ENCODE assay signal across 20 mouse cellular contexts in genomic region chr9:12587289-12588057, GRCm38 (mm10).
A peak's percentile ranks its signal among the peaks of the same experiment; 100 is the strongest.
DNase-seq lines count a peak whose midpoint lies in the region; ATAC-seq lines count a peak whose summit lies in the region.
"Had no signal": no experiment of that assay in that cellular context is flagged by ENCODE, and none has a peak within 500 bp of the region (broad histone marks: within the 10 kb centered on the region; RNA-seq: fewer than 3 reads in every experiment).

No protein-coding gene starts in this region.

- no peak overlapping the region for H3K4me3 ChIP-seq in midbrain, embryonic 11.5 days (ENCODE audit: low read depth, low read length)
- H3K4me3 ChIP-seq in midbrain, embryonic 10.5 days, result no peak overlapping the region
- no peak overlapping the region for H3K4me3 ChIP-seq in neural tube, embryonic 14.5 days (ENCODE audit: low read depth, low read length)
- H3K4me3 ChIP-seq: embryonic facial prominence, embryonic 10.5 days; forebrain, embryonic 13.5 days; heart, embryonic 10.5 days had no signal

- no peaks in the 10 kb centered on the region for H3K4me1 ChIP-seq in midbrain, embryonic 11.5 days (ENCODE audit: control insufficient read depth, insufficient read depth, low read length)
- H3K4me1 ChIP-seq in midbrain, embryonic 10.5 days, result no peaks in the 10 kb centered on the region
- no peaks in the 10 kb centered on the region for H3K4me1 ChIP-seq in neural tube, embryonic 14.5 days (ENCODE audit: control insufficient read depth, insufficient read depth, low read length)
- H3K4me1 ChIP-seq: embryonic facial prominence, embryonic 10.5 days; forebrain, embryonic 13.5 days; heart, embryonic 10.5 days had no signal

- no peaks in the 10 kb centered on the region for H3K27me3 ChIP-seq in midbrain, embryonic 11.5 days (ENCODE audit: control insufficient read depth, insufficient read depth, low read length)
- H3K27me3 ChIP-seq in midbrain, embryonic 10.5 days (ENCODE audit: low read depth, poor library complexity, severe bottlenecking), result no peaks in the 10 kb centered on the region
- no peaks in the 10 kb centered on the region for H3K27me3 ChIP-seq in neural tube, embryonic 14.5 days (ENCODE audit: control insufficient read depth, insufficient read depth, low read length)
- H3K27me3 ChIP-seq: forebrain, embryonic 13.5 days had no signal

- no peak overlapping the region for H3K4me2 ChIP-seq in midbrain, embryonic 11.5 days
- no peak overlapping the region for H3K4me2 ChIP-seq in neural tube, embryonic 14.5 days (ENCODE audit: low read depth, low read length)
- H3K4me2 ChIP-seq: forebrain, embryonic 13.5 days had no signal

- no peak overlapping the region for H3K27ac ChIP-seq in midbrain, embryonic 11.5 days (ENCODE audit: low read depth, low read length)
- H3K27ac ChIP-seq in midbrain, embryonic 10.5 days (replicated peaks), result no peak overlapping the region
- no peak overlapping the region for H3K27ac ChIP-seq in neural tube, embryonic 14.5 days (ENCODE audit: low read depth, low read length)
- H3K27ac ChIP-seq: embryonic facial prominence, embryonic 10.5 days; forebrain, embryonic 13.5 days; heart, embryonic 10.5 days had no signal

- no peaks in the 10 kb centered on the region for H3K9me3 ChIP-seq in midbrain, embryonic 11.5 days (ENCODE audit: control insufficient read depth, low read length)
- no peaks in the 10 kb centered on the region for H3K9me3 ChIP-seq in midbrain, embryonic 10.5 days (replicated peaks)
- no peaks in the 10 kb centered on the region for H3K9me3 ChIP-seq in neural tube, embryonic 14.5 days (ENCODE audit: control insufficient read depth, low read length)
- H3K9me3 ChIP-seq: embryonic facial prominence, embryonic 10.5 days; forebrain, embryonic 13.5 days; heart, embryonic 10.5 days had no signal

- ATAC-seq in midbrain, embryonic 11.5 days (ENCODE audit: low FRiP score), result 0 out of 2 replicates have a peak, but pooled peaks have one; percentile 30
- peak; percentile 58; the same call in 1 of the 2 replicates for ATAC-seq in neural tube, embryonic 14.5 days (ENCODE audit: low read depth)
- no peak for ATAC-seq in granulocyte monocyte progenitor cell, adult 5-6 weeks (replicated peaks; ENCODE audit: poor library complexity, severe bottlenecking)
- ATAC-seq: forebrain, embryonic 13.5 days; forebrain, postnatal 0 days; inflammation-experienced regulatory T-cells, adult 6 months; intestine, postnatal 0 days had no signal

- H3K9ac ChIP-seq in midbrain, embryonic 11.5 days (ENCODE audit: low read length), result no peak overlapping the region
- H3K9ac ChIP-seq in neural tube, embryonic 14.5 days (replicated peaks; ENCODE audit: low read depth, low read length), result no peak overlapping the region
- H3K9ac ChIP-seq: forebrain, embryonic 13.5 days; forebrain, postnatal 0 days had no signal

- DNase-seq in midbrain, embryonic 11.5 days (ENCODE audit: low spot score, missing footprints), result peak; percentile 71
- no peak for DNase-seq in midbrain, embryonic 10.5 days (ENCODE audit: low spot score)
- DNase-seq in embryo, embryonic 11 days, result peak; percentile 21
- DNase-seq in mesoderm, embryonic 11.5 days (ENCODE audit: low read depth, low spot score), result peak; percentile 41
- DNase-seq in layer of hippocampus, adult 9-10 months (ENCODE audit: low spot score), result no peak
- DNase-seq: adrenal gland, adult 2 months; adrenal gland, postnatal 25 days; cerebellum, adult 2 months; cerebellum, postnatal 10 days; forebrain, postnatal 0 days; gastrocnemius, postnatal 14 days; heart, adult 18-20 months; heart, postnatal 10 days had no signal

- H3K36me3 ChIP-seq in midbrain, embryonic 11.5 days (ENCODE audit: control insufficient read depth, insufficient read depth, low read length), result no peaks in the 10 kb centered on the region
- no peaks in the 10 kb centered on the region for H3K36me3 ChIP-seq in midbrain, embryonic 10.5 days
- H3K36me3 ChIP-seq in neural tube, embryonic 14.5 days (ENCODE audit: control insufficient read depth, insufficient read depth, low read length), result no peaks in the 10 kb centered on the region
- H3K36me3 ChIP-seq: embryonic facial prominence, embryonic 10.5 days; heart, embryonic 10.5 days had no signal

Comparison
In these comparisons a context has a peak if more than half of its experiments do, and no peak if none do; other contexts are left out.
1. DNase-seq: peak in midbrain, embryonic 11.5 days (single experiment), embryo, embryonic 11 days (single experiment) and mesoderm, embryonic 11.5 days (single experiment); none in midbrain, embryonic 10.5 days (single experiment) and layer of hippocampus, adult 9-10 months (single experiment).